Mouse (Mus musculus) B cell, adult (primary cell): ENCODE data around the gene Tnfrsf21. TPM values are rescaled to one million over a fixed set of nuclear protein-coding genes. Genes with fewer than 3 reads are reported as not detected.

ENCODE experiments used
- total RNA-seq: library from RNA; stranded (reverse); gene quantifications from 4 replicates; pipeline ENCODE4 v1.2.4, GENCODE M21; 2023; ENCODE audit not compliant: inconsistent age

Tnfrsf21 gene
- total RNA-seq: 9.2 to 10.7 TPM (median 9.8 TPM) in 4 replicates

GRCm38 (mm10) chr17:43016371-43017331 is at the start of gene Tnfrsf21:
Gene Tnfrsf21, plus strand, starts transcription at chr17:43016555.

Other genes starting within 250 kb of the Tnfrsf21 start
- 87.9 to 97.5 TPM (median 93.7 TPM) in 4 replicates for gene Cd2ap, start 139.9 kb upstream of the Tnfrsf21 start, total RNA-seq